Mouse (Mus musculus) kidney, adult 2 months (tissue): ENCODE measurements around the gene Trip13.

Experiments used
- CTCF ChIP-seq: fragments of 200-500 bp; conservative IDR thresholded peaks from 2 replicates; pipeline ENCODE4 v1.5.1; 2011; ENCODE audit warnings: low read depth, mild to moderate bottlenecking, control low read depth, low read length, moderate library complexity, mixed read lengths; ENCODE audit not compliant: insufficient read depth, insufficient read length
- POLR2A ChIP-seq: fragments of 200-500 bp; IDR thresholded peaks from one replicate; pipeline ENCODE4 v1.6.1; 2011; ENCODE audit warnings: low read depth, low read length, control low read depth

DNA sequence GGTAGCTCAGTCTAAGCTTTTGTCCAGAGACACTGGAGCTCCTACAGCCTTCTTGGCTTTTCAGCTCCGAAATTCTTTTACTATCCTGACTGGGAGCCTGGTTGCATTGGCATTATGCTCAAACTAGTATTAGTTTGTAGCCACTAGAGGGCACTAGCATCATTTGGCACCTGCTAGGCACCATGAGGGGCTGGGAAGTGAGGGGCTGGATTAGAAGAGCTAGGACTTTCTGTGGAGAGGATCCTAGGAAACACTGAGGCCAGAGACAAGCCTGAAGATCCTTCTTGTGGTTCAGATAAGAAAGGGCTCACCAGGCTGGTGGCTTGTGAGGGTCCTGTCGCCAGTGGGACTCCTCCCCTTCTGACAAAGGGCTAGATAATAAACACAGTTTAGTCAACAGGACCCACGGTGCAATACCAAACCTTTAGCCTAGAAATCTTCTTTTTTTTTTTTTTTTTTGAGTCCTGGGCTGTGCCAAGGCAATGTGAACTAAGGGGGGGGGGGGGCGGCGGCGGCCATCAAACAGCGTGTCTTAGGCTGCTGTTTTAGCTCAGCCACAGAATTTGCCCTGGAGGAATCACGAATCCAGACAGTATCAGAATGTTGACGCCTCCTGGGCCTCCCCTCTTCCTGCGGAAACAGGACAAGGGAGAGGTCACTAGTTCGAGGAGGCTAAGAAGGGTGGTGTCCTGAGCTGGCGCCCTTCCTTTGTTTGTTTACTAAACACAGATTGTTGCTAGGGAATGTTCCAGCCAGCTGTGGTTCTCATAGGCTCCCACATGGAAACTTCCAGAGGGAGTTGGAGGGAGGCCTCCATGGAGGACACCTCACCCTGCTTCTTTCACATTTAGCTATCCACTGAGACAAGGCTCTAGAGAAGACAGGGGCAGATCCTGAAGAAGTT, 33.2 kb upstream of the Trip13 start:
- TF ChIP-seq CTCF (peak; percentile 85), POLR2A (no peak)
